Mouse (Mus musculus) testis, adult 2 months (tissue): ENCODE measurements around the gene Srebf2. TPM values are rescaled to one million over a fixed set of nuclear protein-coding genes. Genes with fewer than 3 reads are reported as not detected.

Experiments
- H3K27ac ChIP-seq: fragments of 200-500 bp; 2 replicates; pipeline ENCODE4 v1.5.1; 2012; ENCODE audit warnings: low read depth, low read length; ENCODE audit not compliant: control insufficient read depth, insufficient read depth
- H3K27me3 ChIP-seq: fragments of 200-500 bp; 2 replicates; pipeline ENCODE4 v1.6.1; 2012; ENCODE audit warnings: mild to moderate bottlenecking, low read length, moderate library complexity; ENCODE audit not compliant: control insufficient read depth, insufficient read depth
- H3K36me3 ChIP-seq: fragments of 200-500 bp; 2 replicates; pipeline ENCODE4 v1.6.1; 2012; ENCODE audit warnings: mild to moderate bottlenecking, low read length; ENCODE audit not compliant: control insufficient read depth, insufficient read depth
- H3K4me1 ChIP-seq: fragments of 200-500 bp; 2 replicates; pipeline ENCODE4 v1.6.1; 2012; ENCODE audit warnings: low read length; ENCODE audit not compliant: control insufficient read depth, insufficient read depth
- H3K4me3 ChIP-seq: fragments of 200-500 bp; 2 replicates; pipeline ENCODE4 v1.5.1; 2012; ENCODE audit warnings: low read depth, mild to moderate bottlenecking, low read length, moderate library complexity, mixed read lengths; ENCODE audit not compliant: control insufficient read depth
- CTCF ChIP-seq: fragments of 200-500 bp; IDR thresholded peaks from 2 replicates; pipeline ENCODE4 v1.5.1; 2012; ENCODE audit warnings: low read depth, mild to moderate bottlenecking, inconsistent platforms, low read length, moderate library complexity; ENCODE audit not compliant: control insufficient read depth, insufficient read depth, insufficient replicate concordance
- POLR2A ChIP-seq: fragments of 200-500 bp; IDR thresholded peaks from 2 replicates; pipeline ENCODE4 v1.6.1; 2012; ENCODE audit warnings: low read depth, mild to moderate bottlenecking, inconsistent platforms, low read length, moderate library complexity; ENCODE audit not compliant: control insufficient read depth
- polyA plus RNA-seq: library from polyadenylated mRNA; depleted of rRNA; stranded (reverse); fragments of >200 nt; gene quantifications from 2 replicates; pipeline ENCODE4 v1.2.3, GENCODE M21; 2012

Gene Srebf2
- polyA plus RNA-seq, 1 experiment, result 36.2 TPM

- Histone ChIP-seq H3K27ac (no peak overlapping the region), H3K4me3 (no peak overlapping the region), H3K4me1 (no peaks in the 10 kb centered on the region), H3K27me3 (no peaks in the 10 kb centered on the region), H3K36me3 (no peaks in the 10 kb centered on the region; the same call in 1 of the 2 replicates)
- no peak for TF ChIP-seq POLR2A
- TF ChIP-seq CTCF, result no peak
Observed at GRCm38 (mm10) chr15:82185062-82185783, 38.2 kb downstream of the Srebf2 start.

GRCm38 (mm10) chr15:82186131-82186530 lies 39.1 kb downstream of the Srebf2 start:
- no peaks in the 10 kb centered on the region for H3K27me3 ChIP-seq
- H3K4me3 ChIP-seq, result no peak overlapping the region
- no peaks in the 10 kb centered on the region; the same call in 1 of the 2 replicates for H3K36me3 ChIP-seq
- TF ChIP-seq CTCF (no peak), POLR2A (no peak)
- H3K4me1 ChIP-seq, result no peaks in the 10 kb centered on the region
- no peak overlapping the region for H3K27ac ChIP-seq

- no peak overlapping the region for H3K27ac ChIP-seq
- no peaks in the 10 kb centered on the region; the same call in 1 of the 2 replicates for H3K36me3 ChIP-seq
- no peak overlapping the region for H3K4me3 ChIP-seq
- H3K27me3 ChIP-seq, result no peaks in the 10 kb centered on the region
- TF ChIP-seq CTCF (no peak), POLR2A (no peak)
- H3K4me1 ChIP-seq, result no peaks in the 10 kb centered on the region
Observed at GRCm38 (mm10) chr15:82186931-82187330, 40.0 kb downstream of the Srebf2 start.

- no peak overlapping the region for H3K4me3 ChIP-seq
- H3K36me3 ChIP-seq, result no peaks in the 10 kb centered on the region; the same call in 1 of the 2 replicates
- no peaks in the 10 kb centered on the region for H3K4me1 ChIP-seq
- H3K27ac ChIP-seq, result no peak overlapping the region
- no peaks in the 10 kb centered on the region for H3K27me3 ChIP-seq
- TF ChIP-seq CTCF (no peak), POLR2A (no peak)
Observed at GRCm38 (mm10) chr15:82187401-82187800, 40.4 kb downstream of the Srebf2 start.

- H3K36me3 ChIP-seq, result no peaks in the 10 kb centered on the region; the same call in 1 of the 2 replicates
Observed at GRCm38 (mm10) chr15:82187924-82188323, 40.9 kb downstream of the Srebf2 start.

GRCm38 (mm10) chr15:82188481-82189240 lies 41.7 kb downstream of the Srebf2 start:
- TF ChIP-seq POLR2A (no peak), CTCF (no peak)
- H3K27me3 ChIP-seq, result no peaks in the 10 kb centered on the region
- no peak overlapping the region for H3K4me3 ChIP-seq
- H3K36me3 ChIP-seq, result no peaks in the 10 kb centered on the region; the same call in 1 of the 2 replicates
- H3K27ac ChIP-seq, result no peak overlapping the region
- H3K4me1 ChIP-seq, result no peaks in the 10 kb centered on the region

More at GRCm38 (mm10) chr15:82187924-82188323, 40.9 kb downstream of the Srebf2 start:
- TF ChIP-seq POLR2A (no peak), CTCF (no peak)
- Histone ChIP-seq H3K27ac (no peak overlapping the region), H3K4me1 (no peaks in the 10 kb centered on the region), H3K27me3 (no peaks in the 10 kb centered on the region), H3K4me3 (no peak overlapping the region)

GRCm38 (mm10) chr15:82192617-82193016 lies 45.6 kb downstream of the Srebf2 start:
- Histone ChIP-seq H3K36me3 (no peaks in the 10 kb centered on the region), H3K27me3 (no peaks in the 10 kb centered on the region), H3K27ac (no peak overlapping the region), H3K4me1 (no peaks in the 10 kb centered on the region), H3K4me3 (no peak overlapping the region)
- TF ChIP-seq POLR2A (no peak), CTCF (no peak)
